Mouse (Mus musculus) heart, embryonic 12.5 days (tissue): ENCODE results near the gene Spats2. TPM values are rescaled to one million over a fixed set of nuclear protein-coding genes. Genes with fewer than 3 reads are reported as not detected.
A peak's percentile ranks its signal among the peaks of the same experiment; 100 is the strongest.
"Not testable (repeated sequence)": the region's sequence is repeated elsewhere in the genome, so short reads cannot be mapped to it uniquely, and the experiment has no call there.

Experiments
- ATAC-seq: fragments of 200-750 bp; cut with Nextera tagmentation; 2 replicates; pipeline ENCODE4 v1.8.0; 2017; ENCODE audit warnings: moderate TSS enrichment, moderate library complexity; ENCODE audit not compliant: insufficient number of reproducible peaks, low FRiP score
- H3K27ac ChIP-seq: fragments of 300-500 bp; sonication (generic); 2 replicates; pipeline ENCODE4 v1.5.1; 2016; ENCODE audit warnings: mild to moderate bottlenecking, moderate library complexity; ENCODE audit not compliant: poor library complexity, severe bottlenecking
- H3K27me3 ChIP-seq: fragments of 300-500 bp; sonication (generic); replicated peaks from 2 replicates; pipeline ENCODE4 v1.6.1; 2016; ENCODE audit warnings: mild to moderate bottlenecking, moderate library complexity
- H3K36me3 ChIP-seq: fragments of 300-500 bp; sonication (generic); 2 replicates; pipeline ENCODE4 v1.6.1; 2016; ENCODE audit warnings: mild to moderate bottlenecking, moderate library complexity
- H3K4me1 ChIP-seq: fragments of 300-500 bp; sonication (generic); replicated peaks from 2 replicates; pipeline ENCODE4 v1.6.1; 2016; ENCODE audit warnings: mild to moderate bottlenecking
- H3K4me2 ChIP-seq: fragments of 300-500 bp; sonication (generic); 2 replicates; pipeline ENCODE4 v1.6.1; 2016; ENCODE audit warnings: mild to moderate bottlenecking, moderate library complexity
- H3K4me3 ChIP-seq: fragments of 300-500 bp; sonication (generic); 2 replicates; pipeline ENCODE4 v1.5.1; 2016; ENCODE audit warnings: mild to moderate bottlenecking
- H3K9ac ChIP-seq: fragments of 300-500 bp; sonication (generic); 2 replicates; pipeline ENCODE4 v1.6.1; 2016; ENCODE audit warnings: mild to moderate bottlenecking, moderate library complexity
- H3K9me3 ChIP-seq: fragments of 300-500 bp; sonication (generic); replicated peaks from 2 replicates; pipeline ENCODE4 v1.6.1; 2016; ENCODE audit warnings: mild to moderate bottlenecking, moderate library complexity
- WGBS: fragments of 180-500 bp; shearing (Covaris S2); methylation state at CpG from one replicate; pipeline ENCODE4 v1.1.7; 2016; 5-methylcytosine and 5-hydroxymethylcytosine counted together
- polyA plus RNA-seq: library from polyadenylated mRNA; unstranded; fragments of >200 nt; fragmentation: Nextera tagmentation; extraction: Ambion mirVana; gene quantifications from 2 replicates; pipeline ENCODE4 v1.2.1, GENCODE M21; 2016

The Spats2 gene
- polyA plus RNA-seq, 1 experiment from 2014 or later, result 57.2 TPM

DNA sequence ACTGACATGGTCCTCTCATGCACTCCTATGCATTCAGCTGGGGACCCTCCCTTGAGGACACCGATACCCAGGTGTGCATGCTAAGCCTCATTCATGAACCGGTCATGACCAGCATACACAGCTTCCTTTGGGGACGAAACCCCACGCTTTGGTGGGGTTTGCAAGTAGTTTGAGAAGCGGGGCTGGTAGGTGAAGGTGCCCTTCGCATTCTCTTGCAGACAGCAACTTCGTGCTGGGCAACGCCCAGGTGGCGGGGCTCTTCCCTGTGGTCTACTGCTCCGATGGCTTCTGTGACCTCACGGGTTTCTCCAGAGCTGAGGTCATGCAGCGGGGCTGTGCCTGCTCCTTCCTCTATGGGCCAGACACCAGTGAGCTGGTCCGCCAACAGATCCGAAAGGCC, 100.4 kb downstream of the Spats2 start:
- H3K27me3 ChIP-seq, result peaks cover 96% of the 10 kb centered on the region
- H3K4me3 ChIP-seq, result no peak overlapping the region
- ATAC-seq, result no peak
- H3K27ac ChIP-seq, result no peak overlapping the region
- peak overlapping the region; percentile 78; the same call in 1 of the 2 replicates for H3K4me2 ChIP-seq
- H3K9me3 ChIP-seq, result no peaks in the 10 kb centered on the region
- H3K9ac ChIP-seq, result no peak overlapping the region
- no peaks in the 10 kb centered on the region for H3K36me3 ChIP-seq
- WGBS, result 24% methylated on average over 14 of the region's 14 CpGs
- H3K4me1 ChIP-seq, result peaks cover 47% of the 10 kb centered on the region

DNA sequence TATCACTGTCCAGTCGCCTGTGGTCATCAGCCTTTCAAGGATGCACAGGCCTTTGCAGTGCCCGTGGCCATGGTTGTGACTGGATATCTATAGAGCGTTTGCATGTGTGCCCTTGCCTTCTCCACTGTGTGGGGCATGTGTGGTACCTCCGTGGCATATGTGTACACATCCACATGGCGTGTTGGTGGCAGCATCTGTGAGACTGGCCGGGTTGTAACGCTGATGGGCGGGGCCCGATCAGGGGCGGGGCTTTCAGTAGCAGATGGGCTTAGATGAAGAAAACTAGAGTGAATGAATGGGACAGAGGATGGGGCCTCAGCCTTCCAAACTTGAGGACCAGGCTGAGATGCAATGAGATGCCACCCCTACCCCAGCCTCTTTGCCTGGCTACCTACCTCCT, 106.3 kb downstream of the Spats2 start:
- Histone ChIP-seq H3K27me3 (peaks cover 89% of the 10 kb centered on the region), H3K9ac (no peak overlapping the region), H3K27ac (no peak overlapping the region), H3K4me2 (no peak overlapping the region), H3K4me3 (no peak overlapping the region), H3K36me3 (no peaks in the 10 kb centered on the region), H3K4me1 (no peaks in the 10 kb centered on the region), H3K9me3 (no peaks in the 10 kb centered on the region)
- 65% methylated on average over 10 of the region's 10 CpGs for WGBS
- no peak for ATAC-seq

DNA sequence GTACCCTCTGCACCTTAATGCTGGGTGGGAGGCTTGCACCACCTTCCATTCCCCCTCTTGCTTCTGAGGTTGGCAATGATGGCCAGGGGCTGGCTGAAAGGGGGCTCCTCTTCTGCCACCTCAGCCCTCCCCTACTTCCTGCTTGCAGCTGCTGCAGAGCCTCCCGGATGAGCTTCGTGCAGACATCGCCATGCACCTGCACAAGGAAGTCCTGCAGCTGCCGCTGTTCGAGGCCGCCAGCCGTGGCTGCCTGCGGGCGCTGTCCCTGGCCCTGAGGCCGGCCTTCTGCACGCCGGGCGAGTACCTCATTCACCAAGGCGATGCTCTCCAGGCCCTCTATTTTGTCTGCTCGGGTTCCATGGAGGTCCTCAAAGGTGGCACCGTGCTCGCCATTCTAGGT, 108.0 kb downstream of the Spats2 start:
- H3K4me2 ChIP-seq, result no peak overlapping the region
- 64% methylated on average over 17 of the region's 17 CpGs for WGBS

DNA sequence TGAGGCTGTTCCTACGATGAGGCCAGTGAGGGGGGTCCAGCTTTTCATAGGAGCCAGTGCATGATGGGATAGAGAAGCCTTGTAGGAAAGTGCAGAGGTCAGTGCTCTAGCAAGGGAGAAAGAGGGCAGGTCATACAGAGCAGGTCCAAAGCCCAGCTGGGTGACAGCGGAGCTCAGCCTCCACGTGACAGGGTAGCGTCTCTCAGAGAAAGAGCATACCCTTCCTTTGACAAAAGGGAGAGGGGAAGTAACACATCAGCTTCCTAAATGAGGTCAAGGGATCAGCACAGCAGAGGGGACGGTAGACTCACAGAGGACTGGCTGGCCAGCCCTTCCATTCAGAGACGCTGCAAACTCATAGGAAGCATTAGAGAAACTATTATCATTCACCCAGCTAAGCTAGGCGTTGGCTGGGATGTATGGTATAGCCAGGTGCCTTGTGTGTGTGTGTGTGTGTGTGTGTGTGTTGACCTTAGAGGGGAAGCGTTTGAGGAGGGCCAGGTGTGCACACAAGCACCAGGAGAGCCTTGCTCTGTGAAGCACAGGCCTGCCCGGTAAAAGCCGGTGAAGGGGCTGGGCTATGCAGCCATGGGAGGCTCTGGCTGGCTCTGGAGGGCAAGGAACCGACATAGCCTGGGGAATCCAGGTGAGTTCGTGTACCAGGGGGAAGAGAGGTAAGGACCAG, 108.8 kb downstream of the Spats2 start:
- Histone ChIP-seq H3K9me3 (no peaks in the 10 kb centered on the region), H3K36me3 (no peaks in the 10 kb centered on the region), H3K27me3 (peaks cover 64% of the 10 kb centered on the region), H3K4me3 (no peak overlapping the region), H3K9ac (no peak overlapping the region), H3K4me1 (no peaks in the 10 kb centered on the region), H3K4me2 (no peak overlapping the region), H3K27ac (no peak overlapping the region)
- no peak for ATAC-seq
- 56% methylated on average over 12 of the region's 12 CpGs for WGBS

More for the DNA sequence above, 108.0 kb downstream of the Spats2 start:
- Histone ChIP-seq H3K9ac (no peak overlapping the region), H3K9me3 (no peaks in the 10 kb centered on the region), H3K4me3 (no peak overlapping the region), H3K27me3 (peaks cover 72% of the 10 kb centered on the region), H3K4me1 (no peaks in the 10 kb centered on the region), H3K36me3 (no peaks in the 10 kb centered on the region), H3K27ac (no peak overlapping the region)
- ATAC-seq, result no peak

DNA sequence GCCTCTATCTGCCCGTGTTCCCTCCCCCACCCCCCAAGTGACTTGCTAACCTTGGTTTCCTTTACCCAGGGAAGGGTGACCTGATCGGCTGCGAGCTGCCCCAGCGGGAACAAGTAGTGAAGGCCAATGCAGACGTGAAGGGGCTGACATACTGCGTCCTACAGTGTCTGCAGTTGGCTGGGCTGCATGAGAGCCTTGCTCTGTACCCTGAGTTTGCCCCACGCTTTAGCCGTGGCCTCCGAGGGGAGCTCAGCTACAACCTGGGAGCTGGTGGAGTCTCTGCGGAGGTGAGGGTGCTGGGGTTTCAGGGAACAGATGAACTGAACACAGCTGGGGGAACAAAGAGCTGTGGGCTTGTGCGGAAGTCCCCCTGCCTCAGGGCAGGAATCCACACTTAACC, 112.3 kb downstream of the Spats2 start:
- Histone ChIP-seq H3K27me3 (peaks cover 29% of the 10 kb centered on the region), H3K27ac (no peak overlapping the region), H3K4me2 (no peak overlapping the region), H3K4me3 (no peak overlapping the region), H3K9me3 (no peaks in the 10 kb centered on the region), H3K9ac (no peak overlapping the region), H3K4me1 (no peaks in the 10 kb centered on the region), H3K36me3 (peaks cover 24% of the 10 kb centered on the region)
- no peak for ATAC-seq
- WGBS, result 61% methylated on average over 11 of the region's 11 CpGs

DNA sequence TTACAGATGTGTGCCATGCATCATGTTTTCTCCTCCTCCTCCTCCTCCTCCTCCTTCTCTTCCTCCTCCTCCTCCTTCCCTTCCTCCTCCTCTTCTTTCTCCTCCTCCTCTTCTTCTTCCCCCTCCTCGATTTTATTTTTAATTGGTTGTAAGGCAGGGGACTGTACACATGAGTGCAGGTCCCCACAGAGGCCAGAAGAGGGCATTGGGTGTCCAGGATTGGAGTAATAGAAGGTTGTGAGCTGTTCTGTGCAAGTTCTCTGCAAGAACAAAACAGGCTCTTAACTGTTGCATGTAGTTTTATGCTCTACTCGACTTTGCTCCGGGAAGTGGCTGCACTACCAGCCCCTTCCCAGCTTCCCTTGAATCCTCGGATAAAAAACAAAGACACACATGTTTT, 114.4 kb downstream of the Spats2 start:
- Histone ChIP-seq H3K27me3 (peaks cover 9% of the 10 kb centered on the region; the same call in 1 of the 2 replicates), H3K4me1 (no peaks in the 10 kb centered on the region), H3K4me2 (no peak overlapping the region), H3K4me3 (no peak overlapping the region), H3K27ac (0 out of 2 replicates have a peak overlapping the region, but pooled peaks have one; percentile 1), H3K9ac (no peak overlapping the region), H3K36me3 (peaks cover 45% of the 10 kb centered on the region), H3K9me3 (no peaks in the 10 kb centered on the region)
- no peak for ATAC-seq
- 64% methylated on average over 4 of the region's 4 CpGs for WGBS

DNA sequence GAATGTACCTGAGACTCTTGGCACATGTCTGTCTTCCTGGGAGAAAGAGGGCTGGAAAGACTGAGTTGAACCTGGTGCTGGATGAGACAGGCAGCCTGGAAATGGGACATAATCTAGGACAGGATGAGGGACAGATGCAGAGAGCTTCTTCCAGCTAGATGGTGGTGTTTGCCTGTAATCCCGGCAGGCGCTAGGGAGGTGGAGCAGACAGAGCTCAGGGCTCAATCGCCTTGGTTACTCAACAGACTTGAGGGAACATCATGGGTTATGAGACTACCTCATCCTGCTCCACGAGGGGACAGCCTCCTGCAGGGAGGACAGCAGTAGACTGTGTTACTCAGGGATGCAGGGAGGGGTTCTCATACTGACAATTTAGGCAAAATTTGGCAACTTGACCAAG, 115.5 kb downstream of the Spats2 start:
- ATAC-seq, result no peak
- 77% methylated on average over 4 of the region's 4 CpGs for WGBS
- H3K4me1 ChIP-seq, result no peaks in the 10 kb centered on the region
- no peak overlapping the region for H3K4me2 ChIP-seq
- H3K4me3 ChIP-seq, result no peak overlapping the region
- H3K9me3 ChIP-seq, result no peaks in the 10 kb centered on the region
- peaks cover 5% of the 10 kb centered on the region; the same call in 1 of the 2 replicates for H3K27me3 ChIP-seq
- H3K36me3 ChIP-seq, result peaks cover 57% of the 10 kb centered on the region
- H3K27ac ChIP-seq, result no peak overlapping the region
- no peak overlapping the region for H3K9ac ChIP-seq

DNA sequence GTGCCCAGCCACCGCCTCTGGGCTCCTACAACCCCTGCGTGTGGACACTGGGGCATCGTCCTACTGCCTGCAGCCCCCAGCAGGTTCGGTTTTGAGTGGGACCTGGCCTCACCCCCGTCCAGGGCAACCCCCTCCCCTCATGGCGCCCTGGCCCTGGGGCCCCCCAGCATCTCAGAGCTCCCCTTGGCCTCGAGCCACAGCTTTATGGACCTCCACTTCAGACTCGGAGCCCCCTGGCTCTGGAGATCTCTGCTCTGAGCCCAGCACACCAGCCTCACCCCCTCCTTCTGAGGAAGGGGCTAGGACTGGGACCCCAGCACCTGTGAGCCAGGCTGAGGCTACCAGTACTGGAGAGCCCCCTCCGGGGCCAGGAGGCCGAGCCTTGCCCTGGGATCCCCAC, 116.3 kb downstream of the Spats2 start:
- ATAC-seq, result no peak

DNA sequence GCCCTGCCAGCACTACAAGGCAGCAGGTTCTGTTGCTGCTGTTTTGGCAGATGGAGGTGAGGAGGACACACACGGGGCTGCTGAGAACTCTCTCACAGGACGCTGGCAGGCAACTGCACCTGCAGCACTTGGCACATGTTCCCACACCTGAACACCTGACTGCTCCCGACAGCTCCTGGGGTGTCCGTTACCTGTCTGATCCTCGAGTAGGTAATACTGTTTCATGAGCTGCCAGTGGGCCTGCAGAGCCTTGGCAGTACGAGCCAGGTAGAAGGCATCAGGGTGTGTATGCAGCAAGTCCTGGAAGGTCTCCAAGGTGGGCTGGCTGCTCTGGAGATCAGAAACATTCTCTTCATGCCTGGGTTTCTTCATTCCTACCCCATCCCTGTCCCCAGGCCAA, 121.0 kb downstream of the Spats2 start:
- H3K27me3 ChIP-seq, H3K9me3 ChIP-seq, H3K4me3 ChIP-seq, H3K9ac ChIP-seq, ATAC-seq, H3K27ac ChIP-seq, H3K4me2 ChIP-seq: not testable (repeated sequence)
- peaks cover 39% of the 10 kb centered on the region for H3K4me1 ChIP-seq
- peaks cover 68% of the 10 kb centered on the region for H3K36me3 ChIP-seq
- 89% methylated on average over 6 of the region's 6 CpGs for WGBS

More for the DNA sequence above, 116.3 kb downstream of the Spats2 start:
- Histone ChIP-seq H3K4me3 (no peak overlapping the region), H3K9me3 (no peaks in the 10 kb centered on the region), H3K4me1 (peaks cover 1% of the 10 kb centered on the region), H3K27me3 (no peaks in the 10 kb centered on the region), H3K9ac (no peak overlapping the region), H3K27ac (no peak overlapping the region), H3K4me2 (no peak overlapping the region), H3K36me3 (peaks cover 64% of the 10 kb centered on the region)
- 82% methylated on average over 10 of the region's 10 CpGs for WGBS

DNA sequence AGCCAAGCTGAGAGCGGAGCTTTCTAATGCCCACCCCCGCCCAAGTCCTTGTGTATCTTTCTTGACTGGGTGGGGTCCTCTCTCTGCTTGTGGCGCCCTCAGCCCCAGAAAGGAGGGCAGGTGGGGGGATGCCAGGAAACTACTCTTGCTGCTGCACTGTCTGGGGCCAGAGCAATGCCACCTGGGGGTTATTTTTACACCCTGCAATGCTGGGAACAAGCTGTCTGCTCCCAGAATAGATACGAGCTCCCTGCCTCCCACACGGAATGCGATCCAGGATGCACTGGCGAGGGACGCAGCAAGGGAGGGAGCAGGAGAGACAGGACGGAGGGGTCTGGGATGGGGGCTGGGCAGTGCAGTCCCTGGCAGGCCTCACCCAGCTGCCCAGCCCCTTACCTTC, 123.3 kb downstream of the Spats2 start:
- no peaks in the 10 kb centered on the region for H3K9me3 ChIP-seq
- WGBS, result 44% methylated on average over 9 of the region's 9 CpGs
- H3K27ac ChIP-seq, result peak overlapping the region; percentile 92
- H3K36me3 ChIP-seq, result peaks cover 49% of the 10 kb centered on the region
- no peaks in the 10 kb centered on the region for H3K27me3 ChIP-seq
- ATAC-seq, result peak; percentile 20; the same call in 1 of the 2 replicates
- peak overlapping the region; percentile 83 for H3K4me2 ChIP-seq
- peaks cover 49% of the 10 kb centered on the region for H3K4me1 ChIP-seq
- peak overlapping the region; percentile 79 for H3K9ac ChIP-seq
- H3K4me3 ChIP-seq, result peak overlapping the region; percentile 22; the same call in 1 of the 2 replicates

DNA sequence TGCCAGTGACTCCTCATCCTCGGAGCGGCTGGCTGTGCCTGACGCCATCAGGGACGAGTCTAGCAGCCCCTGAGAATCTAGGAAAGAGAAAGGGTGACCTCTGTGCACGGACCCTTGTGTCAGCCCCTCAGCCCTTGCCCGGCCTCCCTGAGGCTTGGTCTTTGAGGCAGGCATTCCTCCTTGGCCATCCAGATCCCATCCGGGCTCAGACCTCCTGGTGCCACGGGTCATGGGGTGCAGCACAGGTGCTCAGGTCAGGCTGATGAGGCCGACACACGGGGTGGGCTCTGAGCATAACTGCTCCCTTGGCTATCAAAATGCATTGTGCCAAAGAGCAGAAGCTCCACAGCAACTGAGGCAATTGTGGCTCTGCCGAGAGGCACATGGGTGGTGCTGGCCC, 124.2 kb downstream of the Spats2 start:
- WGBS, result 82% methylated on average over 11 of the region's 11 CpGs
- no peak for ATAC-seq
- H3K27me3 ChIP-seq, result no peaks in the 10 kb centered on the region
- peaks cover 57% of the 10 kb centered on the region for H3K4me1 ChIP-seq
- no peaks in the 10 kb centered on the region for H3K9me3 ChIP-seq
- H3K9ac ChIP-seq, result peak overlapping the region; percentile 79
- peak overlapping the region; percentile 83 for H3K4me2 ChIP-seq
- H3K27ac ChIP-seq, result peak overlapping the region; percentile 92
- peak overlapping the region; percentile 22; the same call in 1 of the 2 replicates for H3K4me3 ChIP-seq
- peaks cover 39% of the 10 kb centered on the region for H3K36me3 ChIP-seq

DNA sequence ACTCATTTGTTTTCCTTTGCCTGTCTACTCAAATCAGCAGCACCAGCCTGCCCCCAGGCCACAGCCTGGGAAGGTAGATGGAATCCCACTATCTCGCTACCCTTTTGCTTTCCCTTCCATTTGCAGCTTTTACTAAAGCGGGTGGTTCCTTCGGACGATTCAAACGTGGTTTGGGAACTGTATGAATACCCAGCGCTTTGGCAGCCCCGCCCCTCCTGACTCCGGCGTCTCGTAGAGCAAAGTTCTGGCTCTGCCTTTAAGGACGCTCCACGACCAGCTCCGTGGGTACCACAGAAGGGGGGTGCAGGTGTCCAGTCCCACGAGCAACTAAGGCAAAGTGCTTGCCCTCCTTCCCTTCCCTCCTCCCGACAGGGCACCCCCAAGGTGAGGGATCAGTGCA, 125.4 kb downstream of the Spats2 start:
- ATAC-seq, result peak; percentile 3
- H3K9me3 ChIP-seq, H3K27me3 ChIP-seq: not testable (repeated sequence)
- H3K4me1 ChIP-seq, result peaks cover 57% of the 10 kb centered on the region
- peak overlapping the region; percentile 69 for H3K27ac ChIP-seq
- H3K4me3 ChIP-seq, result peak overlapping the region; percentile 56
- H3K36me3 ChIP-seq, result peaks cover 27% of the 10 kb centered on the region
- peak overlapping the region; percentile 79 for H3K9ac ChIP-seq
- peak overlapping the region; percentile 83 for H3K4me2 ChIP-seq
- 0% methylated on average over 14 of the region's 15 CpGs for WGBS
